Mouse (Mus musculus) limb, embryonic 13.5 days (tissue): Measurements from ENCODE around the gene Glod5. TPM values are rescaled to one million over a fixed set of nuclear protein-coding genes. Genes with fewer than 3 reads are reported as not detected.

Source experiments
- ATAC-seq: fragments of 200-750 bp; cut with Nextera tagmentation; 2 replicates; pipeline ENCODE4 v1.8.0; 2017; ENCODE audit warnings: low read depth, moderate number of reproducible peaks, moderate TSS enrichment; ENCODE audit not compliant: low FRiP score
- H3K27ac ChIP-seq: fragments of 300-500 bp; sonication (generic); 2 replicates; pipeline ENCODE4 v1.5.1; 2015; ENCODE audit warnings: inconsistent platforms, mild to moderate bottlenecking, moderate library complexity
- H3K27me3 ChIP-seq: fragments of 300-500 bp; sonication (generic); 2 replicates; pipeline ENCODE4 v1.6.1; 2015; ENCODE audit warnings: mild to moderate bottlenecking, inconsistent platforms
- H3K36me3 ChIP-seq: fragments of 300-500 bp; sonication (generic); 2 replicates; pipeline ENCODE4 v1.6.1; 2015; ENCODE audit warnings: inconsistent platforms, mild to moderate bottlenecking, moderate library complexity
- H3K4me1 ChIP-seq: fragments of 300-500 bp; sonication (generic); 2 replicates; pipeline ENCODE4 v1.6.1; 2015; ENCODE audit warnings: inconsistent platforms
- H3K4me2 ChIP-seq: fragments of 300-500 bp; sonication (generic); replicated peaks from 2 replicates; pipeline ENCODE4 v1.6.1; 2015; ENCODE audit warnings: inconsistent platforms, mild to moderate bottlenecking, moderate library complexity
- H3K4me3 ChIP-seq: fragments of 300-500 bp; sonication (generic); 2 replicates; pipeline ENCODE4 v1.5.1; 2015; ENCODE audit warnings: moderate library complexity, mild to moderate bottlenecking, inconsistent platforms
- H3K9ac ChIP-seq: fragments of 300-500 bp; sonication (generic); 2 replicates; pipeline ENCODE4 v1.6.1; 2015; ENCODE audit warnings: mild to moderate bottlenecking, inconsistent platforms
- H3K9me3 ChIP-seq: fragments of 300-500 bp; sonication (generic); 2 replicates; pipeline ENCODE4 v1.6.1; 2016; ENCODE audit warnings: inconsistent platforms
- WGBS: fragments of 180-500 bp; shearing (Covaris S2); methylation state at CpG from one replicate; pipeline ENCODE4 v1.1.7; 2015; 5-methylcytosine and 5-hydroxymethylcytosine counted together
- polyA plus RNA-seq: library from polyadenylated mRNA; unstranded; fragments of >200 nt; fragmentation: Nextera tagmentation; extraction: Ambion mirVana; gene quantifications from 2 replicates; pipeline ENCODE4 v1.2.1, GENCODE M21; 2015

Glod5 gene
- polyA plus RNA-seq, 1 experiment from 2014 or later = not detected

DNA sequence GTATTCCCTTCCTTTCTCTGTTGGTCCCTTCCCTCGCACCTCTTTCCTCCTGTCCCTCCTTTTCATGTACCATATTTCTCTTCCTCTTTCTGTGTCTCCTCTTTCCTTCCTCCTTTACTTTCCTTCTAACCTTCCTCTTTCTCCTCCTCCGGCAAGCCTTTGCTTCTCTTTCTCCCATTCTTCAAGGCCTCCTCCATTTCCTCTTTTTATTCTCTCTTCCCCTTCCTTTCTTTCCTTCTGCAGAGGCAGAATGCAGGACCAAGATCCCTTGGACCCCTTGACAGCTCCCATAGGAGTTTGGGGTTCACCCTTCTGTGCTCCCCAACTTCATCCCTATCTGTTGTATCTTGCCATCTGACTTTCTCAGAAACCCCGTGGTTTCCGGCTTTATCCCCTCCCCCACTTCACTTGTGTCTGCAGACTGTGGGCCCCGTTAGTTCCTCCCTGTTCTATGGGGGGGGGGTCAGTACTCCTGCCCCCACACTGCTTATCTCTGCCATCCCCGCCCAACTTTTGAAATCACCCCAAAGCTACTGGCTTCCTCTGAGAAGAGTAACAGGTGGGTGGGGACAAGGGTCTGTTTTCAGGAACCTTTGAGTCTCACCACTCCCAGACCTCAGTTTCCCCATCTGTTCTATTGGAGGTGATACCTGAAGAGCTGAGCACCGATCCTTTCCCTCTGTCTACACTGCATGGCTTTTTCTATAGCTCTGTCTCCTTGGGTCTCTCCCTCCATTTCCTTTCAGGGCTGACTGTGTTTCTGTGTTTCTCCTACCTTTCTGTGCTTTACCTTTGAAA, 54.3 kb downstream of the Glod5 start:
- no peaks in the 10 kb centered on the region for H3K9me3 ChIP-seq
- WGBS = 76% methylated on average over 7 of the region's 7 CpGs
- H3K27me3 ChIP-seq = no peaks in the 10 kb centered on the region
- no peak for ATAC-seq
- no peak overlapping the region for H3K9ac ChIP-seq
- no peaks in the 10 kb centered on the region for H3K4me1 ChIP-seq
- no peak overlapping the region for H3K27ac ChIP-seq
- no peaks in the 10 kb centered on the region for H3K36me3 ChIP-seq
- H3K4me3 ChIP-seq = no peak overlapping the region
- no peak overlapping the region for H3K4me2 ChIP-seq

GRCm38 (mm10) chrX:7958868-7959267, 59.4 kb downstream of the Glod5 start:
- Histone ChIP-seq H3K27ac (no peak overlapping the region), H3K4me1 (no peaks in the 10 kb centered on the region), H3K27me3 (no peaks in the 10 kb centered on the region), H3K9ac (no peak overlapping the region), H3K4me3 (no peak overlapping the region), H3K4me2 (no peak overlapping the region), H3K36me3 (no peaks in the 10 kb centered on the region), H3K9me3 (no peaks in the 10 kb centered on the region)
- 86% methylated on average over 9 of the region's 9 CpGs for WGBS
- no peak for ATAC-seq

Other genes with a start within 250 kb of the Glod5 start
- gene Gripap1, start 228.7 kb downstream of the Glod5 start, polyA plus RNA-seq = 42.0 and 47.3 TPM in 2 replicates
- 0.94 and 1.7 TPM in 2 replicates for gene Kcnd1, start 196.2 kb downstream of the Glod5 start, polyA plus RNA-seq
- 45.4 and 49.8 TPM in 2 replicates for gene Otud5, start 177.1 kb downstream of the Glod5 start, polyA plus RNA-seq
- 4.1 and 4.8 TPM in 2 replicates for gene Pim2, start 140.2 kb downstream of the Glod5 start, polyA plus RNA-seq
- 45.2 and 50.2 TPM in 2 replicates for gene Slc35a2, start 134.5 kb downstream of the Glod5 start, polyA plus RNA-seq
- 138 and 149 TPM in 2 replicates for gene Pqbp1, start 119.2 kb downstream of the Glod5 start, polyA plus RNA-seq
- gene Timm17b, start 119.1 kb downstream of the Glod5 start, polyA plus RNA-seq = 179 and 181 TPM in 2 replicates
- not detected in 2 replicates for gene Gm10491, start 110.7 kb downstream of the Glod5 start, polyA plus RNA-seq
- gene Gm10490, start 109.0 kb downstream of the Glod5 start, polyA plus RNA-seq = not detected in 2 replicates
- 0.89 and 0.94 TPM in 2 replicates for gene Pcsk1n, start 98.7 kb downstream of the Glod5 start, polyA plus RNA-seq
- gene Eras, start 89.9 kb downstream of the Glod5 start, polyA plus RNA-seq = not detected in 2 replicates
- gene Hdac6, start 70.6 kb downstream of the Glod5 start, polyA plus RNA-seq = 39.3 and 42.2 TPM in 2 replicates
- 1.1 and 1.9 TPM in 2 replicates for gene Gata1, start 40.4 kb downstream of the Glod5 start, polyA plus RNA-seq
- 67.8 and 69.3 TPM in 2 replicates for gene Suv39h1, start 56.3 kb upstream of the Glod5 start, polyA plus RNA-seq
- gene Was, start 72.0 kb upstream of the Glod5 start, polyA plus RNA-seq = 0.15 and 0.40 TPM in 2 replicates
- 20.1 TPM in 2 replicates for gene Wdr13, start 114.4 kb upstream of the Glod5 start, polyA plus RNA-seq
- gene Rbm3, start 127.4 kb upstream of the Glod5 start, polyA plus RNA-seq = 482 and 551 TPM in 2 replicates
- 14.7 and 15.0 TPM in 2 replicates for gene Tbc1d25, start 157.7 kb upstream of the Glod5 start, polyA plus RNA-seq
- 25.2 and 29.1 TPM in 2 replicates for gene Ebp, start 175.0 kb upstream of the Glod5 start, polyA plus RNA-seq
- gene Porcn, start 188.0 kb upstream of the Glod5 start, polyA plus RNA-seq = 13.2 TPM in 2 replicates
- gene Ftsj1, start 233.9 kb upstream of the Glod5 start, polyA plus RNA-seq = 46.3 and 49.0 TPM in 2 replicates